Mouse (Mus musculus) embryonic fibroblast, embryonic 13.5 days (primary cell): ENCODE results near the gene Selenoo. TPM values are rescaled to one million over a fixed set of nuclear protein-coding genes. Genes with fewer than 3 reads are reported as not detected.
A peak's percentile ranks its signal among the peaks of the same experiment; 100 is the strongest.

Experiments used
- H3K27ac ChIP-seq: 2 replicates; pipeline ENCODE4 v1.5.1; 2012; ENCODE audit warnings: low read length, control low read depth, inconsistent platforms; ENCODE audit not compliant: insufficient read depth
- H3K4me1 ChIP-seq: 2 replicates; pipeline ENCODE4 v1.6.1; 2011; ENCODE audit warnings: low read length; ENCODE audit not compliant: control insufficient read depth, insufficient read depth
- H3K4me3 ChIP-seq: 2 replicates; pipeline ENCODE4 v1.5.1; 2011; ENCODE audit warnings: mild to moderate bottlenecking, control low read depth, low read length; ENCODE audit not compliant: insufficient read depth
- CTCF ChIP-seq: IDR thresholded peaks from 2 replicates; pipeline ENCODE4 v1.5.1; 2011; ENCODE audit warnings: mild to moderate bottlenecking, control low read depth, low read length, moderate library complexity, borderline replicate concordance; ENCODE audit not compliant: insufficient read depth
- POLR2A ChIP-seq: IDR thresholded peaks from 2 replicates; pipeline ENCODE4 v1.6.1; 2011; ENCODE audit warnings: low read depth, mild to moderate bottlenecking, control low read depth, low read length, moderate library complexity
- polyA plus RNA-seq: library from polyadenylated mRNA; stranded (reverse); fragments of >200 nt; gene quantifications from 2 replicates; pipeline ENCODE4 v1.2.4, GENCODE M21; 2011; ENCODE audit warnings: low read depth; ENCODE audit not compliant: missing spikeins, insufficient read length

Gene Selenoo
- polyA plus RNA-seq, 1 experiment, result 14.5 TPM

DNA sequence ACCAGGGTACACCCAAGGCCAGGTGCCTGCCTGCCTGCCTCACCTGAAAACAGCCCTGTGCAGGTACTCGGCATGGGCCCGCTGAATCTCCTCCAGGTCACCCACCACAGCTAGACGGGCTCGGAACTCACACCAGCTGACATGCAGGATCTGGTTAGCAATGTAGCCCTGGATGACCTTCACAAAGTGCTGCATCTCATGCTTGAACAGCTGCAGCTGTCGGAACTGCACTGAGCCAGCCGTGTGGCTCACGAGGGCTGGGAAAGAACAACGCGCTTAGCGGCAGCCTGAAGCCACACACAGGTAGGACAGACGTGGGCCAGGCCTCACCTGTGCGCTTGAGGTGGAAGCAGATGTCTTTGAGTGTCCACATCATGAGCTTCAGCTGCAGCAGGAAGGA lies 11.9 kb downstream of the Selenoo start:
- Histone ChIP-seq H3K27ac (no peak overlapping the region), H3K4me3 (no peak overlapping the region), H3K4me1 (no peaks in the 10 kb centered on the region)
- TF ChIP-seq CTCF (no peak), POLR2A (no peak)

- Histone ChIP-seq H3K4me3 (no peak overlapping the region), H3K27ac (no peak overlapping the region), H3K4me1 (no peaks in the 10 kb centered on the region)
- TF ChIP-seq CTCF (no peak), POLR2A (no peak)
These were observed 13.8 kb downstream of the Selenoo start for GRCm38 (mm10) chr15:89102646-89103045.

DNA sequence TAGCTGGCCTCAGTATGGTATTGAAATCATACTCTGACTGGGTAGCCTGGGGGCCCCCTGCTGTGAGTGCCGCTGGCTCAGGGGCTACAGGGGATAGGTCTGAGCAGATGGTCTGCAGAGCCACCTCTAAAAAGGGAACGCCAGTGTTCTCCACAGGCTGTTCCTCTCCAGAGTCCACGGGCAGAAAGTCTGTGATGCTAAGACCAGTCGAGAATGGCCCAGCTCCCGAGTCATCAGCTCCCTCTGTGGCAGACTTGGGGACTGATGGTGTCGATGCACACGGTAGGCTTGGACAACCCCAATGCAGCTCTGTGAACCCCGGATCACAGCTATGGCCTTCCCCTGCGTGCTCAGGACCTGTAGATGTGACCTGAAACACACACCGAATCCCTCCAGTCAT lies 15.0 kb downstream of the Selenoo start:
- TF ChIP-seq POLR2A (no peak), CTCF (no peak)
- Histone ChIP-seq H3K4me3 (no peak overlapping the region), H3K4me1 (no peaks in the 10 kb centered on the region), H3K27ac (no peak overlapping the region)

DNA sequence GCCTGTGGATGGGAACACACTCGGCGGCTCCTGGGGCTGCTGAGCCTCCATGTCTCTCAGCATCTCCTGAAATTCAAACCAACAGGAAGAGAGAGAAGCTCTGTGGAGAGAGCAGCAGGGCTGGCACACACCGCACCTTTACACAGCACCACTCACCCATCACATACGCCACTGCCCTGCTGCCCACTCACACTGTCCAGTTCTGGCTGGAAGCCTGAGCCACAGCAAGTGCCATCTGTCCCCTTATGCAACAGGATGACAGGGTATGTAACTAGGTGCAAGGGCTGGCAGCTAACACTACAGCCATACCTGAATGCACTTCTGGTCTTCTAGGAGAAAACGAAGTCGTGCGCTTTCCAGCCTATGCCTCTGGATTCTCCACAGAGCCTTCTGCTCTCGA lies 15.5 kb downstream of the Selenoo start:
- no peak overlapping the region for H3K27ac ChIP-seq
- no peaks in the 10 kb centered on the region for H3K4me1 ChIP-seq
- TF ChIP-seq POLR2A, result no peak
- no peak for TF ChIP-seq CTCF
- H3K4me3 ChIP-seq, result no peak overlapping the region

GRCm38 (mm10) chr15:89106073-89106472 lies 17.2 kb downstream of the Selenoo start:
- Histone ChIP-seq H3K27ac (no peak overlapping the region), H3K4me1 (no peaks in the 10 kb centered on the region), H3K4me3 (no peak overlapping the region)
- no peak for TF ChIP-seq POLR2A
- TF ChIP-seq CTCF, result no peak

GRCm38 (mm10) chr15:89106976-89107375 lies 18.1 kb downstream of the Selenoo start:
- no peak overlapping the region for H3K27ac ChIP-seq
- H3K4me1 ChIP-seq, result no peaks in the 10 kb centered on the region
- TF ChIP-seq POLR2A (no peak), CTCF (no peak)
- H3K4me3 ChIP-seq, result no peak overlapping the region

DNA sequence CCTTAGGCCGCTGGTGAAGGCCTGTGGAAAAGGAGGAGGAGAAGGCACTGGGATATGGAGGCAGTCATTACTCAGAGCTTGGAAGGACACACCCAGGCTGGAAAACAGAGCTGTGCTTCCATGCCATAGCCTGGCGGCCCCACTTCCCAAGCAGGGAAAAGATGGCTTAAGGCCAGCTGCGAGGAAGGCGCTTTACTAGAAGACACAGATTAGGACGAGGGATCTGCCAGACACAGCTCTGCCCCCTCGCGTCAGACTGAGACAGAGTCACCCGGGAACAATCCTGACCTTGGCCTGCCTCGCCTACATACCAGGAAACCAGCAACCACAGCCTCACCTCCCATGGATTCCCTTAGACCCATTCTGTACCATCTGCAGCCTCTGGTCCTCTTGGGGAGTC lies 21.3 kb downstream of the Selenoo start:
- TF ChIP-seq CTCF (no peak), POLR2A (no peak)
- Histone ChIP-seq H3K4me1 (no peaks in the 10 kb centered on the region), H3K4me3 (no peak overlapping the region), H3K27ac (no peak overlapping the region)

DNA sequence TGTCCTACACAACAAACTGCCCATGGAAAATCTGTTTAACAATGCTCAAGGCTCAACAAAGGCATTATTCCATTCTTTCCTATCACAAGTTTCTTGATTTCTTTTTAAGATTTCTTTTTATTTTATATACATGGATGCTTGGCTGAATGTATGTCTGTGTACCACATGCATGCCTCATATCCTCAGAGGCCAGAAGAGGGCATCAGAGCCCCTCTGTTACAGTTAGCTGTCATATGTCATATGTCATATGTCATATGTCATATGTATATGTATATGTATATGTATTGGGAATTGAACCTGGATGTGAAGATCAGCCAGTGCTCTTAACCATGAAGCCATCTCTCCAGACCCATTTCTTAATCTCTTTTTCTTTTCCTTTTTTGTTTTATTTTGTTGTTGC lies 29.1 kb downstream of the Selenoo start:
- Histone ChIP-seq H3K27ac (no peak overlapping the region), H3K4me1 (peaks cover 5% of the 10 kb centered on the region), H3K4me3 (no peak overlapping the region)
- no peak for TF ChIP-seq CTCF
- TF ChIP-seq POLR2A, result no peak

DNA sequence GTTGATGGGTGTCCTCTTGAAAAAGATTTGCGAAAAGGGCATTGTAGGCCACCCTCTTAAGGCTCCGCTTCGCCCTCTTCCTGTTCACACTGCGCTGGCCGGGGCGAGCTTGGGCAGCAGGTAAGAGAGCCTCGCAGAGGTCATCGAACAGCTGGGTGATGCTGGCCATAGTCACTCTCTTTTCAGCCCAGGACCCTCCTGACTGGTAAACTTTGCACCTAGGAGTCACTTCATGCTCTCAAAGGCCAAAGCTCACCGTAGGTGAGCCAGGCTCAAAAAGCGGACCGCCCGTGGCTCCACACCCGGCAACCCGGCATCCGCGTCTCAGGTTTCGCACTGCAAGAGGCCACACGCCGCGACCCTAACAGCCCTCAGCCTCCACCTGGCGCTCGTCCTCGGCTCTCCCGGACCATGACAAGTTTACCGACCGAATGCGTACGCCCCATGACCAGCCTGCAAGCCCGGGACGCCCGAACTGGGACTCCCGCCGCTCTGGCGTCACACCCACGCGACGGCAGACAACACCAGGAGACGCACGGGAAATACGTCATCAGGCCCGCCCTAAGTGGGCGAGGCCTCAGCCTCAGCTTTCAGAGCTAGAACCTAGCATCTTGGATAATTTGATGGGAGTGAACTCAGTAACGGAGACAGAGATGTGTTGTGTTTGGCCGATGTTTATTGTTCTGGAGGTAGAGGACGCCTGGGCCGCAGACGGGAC lies 33.9 kb downstream of the Selenoo start, which contains the start of gene Tubgcp6:
Gene Tubgcp6 (minus strand): TSS at position 464 of the 718 bp plus-strand sequence.
- Histone ChIP-seq H3K27ac (no peak within 1 kb of the TSS), H3K4me1 (peaks cover 8% of the 10 kb centered on the region), H3K4me3 (peak within 1 kb of the TSS; percentile 87)
- TF ChIP-seq POLR2A (peak; percentile 78), CTCF (no peak)

DNA sequence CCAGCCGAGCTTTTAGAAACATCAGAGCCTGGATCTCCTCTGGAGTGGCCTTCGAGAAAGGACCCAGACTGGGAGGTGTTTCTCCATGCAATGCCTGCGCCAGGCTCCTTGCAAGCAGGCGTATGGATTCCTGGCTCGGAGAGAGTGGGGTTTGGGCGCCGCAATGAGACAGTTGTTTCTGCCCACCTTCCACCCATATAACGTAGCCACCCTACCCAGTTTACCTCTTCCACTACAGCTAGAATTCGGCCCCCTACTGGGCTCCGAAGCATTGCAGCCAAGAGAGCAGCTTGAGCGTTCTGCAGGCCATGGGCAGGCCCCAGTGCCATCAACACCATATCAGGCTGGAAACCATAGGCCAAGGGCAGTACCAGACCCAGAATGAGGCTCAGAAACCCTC lies 34.7 kb downstream of the Selenoo start:
- H3K4me1 ChIP-seq, result peaks cover 8% of the 10 kb centered on the region
- H3K4me3 ChIP-seq, result peak overlapping the region; percentile 87; the same call in 1 of the 2 replicates
- no peak overlapping the region for H3K27ac ChIP-seq
- no peak for TF ChIP-seq POLR2A
- TF ChIP-seq CTCF, result 0 out of 2 replicates have a peak, but pooled peaks have one; percentile 3
